Mouse (Mus musculus) kidney, embryonic 14.5 days (tissue): ENCODE results near the gene Enox1. TPM values are rescaled to one million over a fixed set of nuclear protein-coding genes. Genes with fewer than 3 reads are reported as not detected.

Experiments
- ATAC-seq: fragments of 200-750 bp; cut with Nextera tagmentation; 2 replicates; pipeline ENCODE4 v1.8.0; 2017; ENCODE audit warnings: moderate number of reproducible peaks, mild to moderate bottlenecking, moderate TSS enrichment, moderate library complexity; ENCODE audit not compliant: low FRiP score, low TSS enrichment
- H3K27ac ChIP-seq: fragments of 300-500 bp; sonication (generic); 2 replicates; pipeline ENCODE4 v1.5.1; 2014; ENCODE audit warnings: low read depth, mild to moderate bottlenecking, low read length, moderate library complexity, mixed read lengths
- H3K27me3 ChIP-seq: fragments of 300-500 bp; sonication (generic); 2 replicates; pipeline ENCODE4 v1.6.1; 2014; ENCODE audit warnings: mild to moderate bottlenecking, low read length; ENCODE audit not compliant: control insufficient read depth, insufficient read depth
- H3K36me3 ChIP-seq: fragments of 300-500 bp; sonication (generic); 2 replicates; pipeline ENCODE4 v1.6.1; 2014; ENCODE audit warnings: low read length, mixed read lengths; ENCODE audit not compliant: control insufficient read depth, insufficient read depth
- H3K4me1 ChIP-seq: fragments of 300-500 bp; sonication (generic); 2 replicates; pipeline ENCODE4 v1.6.1; 2014; ENCODE audit warnings: low read length, mixed read lengths; ENCODE audit not compliant: control insufficient read depth, insufficient read depth
- H3K4me2 ChIP-seq: fragments of 300-500 bp; sonication (generic); replicated peaks from 2 replicates; pipeline ENCODE4 v1.6.1; 2014; ENCODE audit warnings: low read depth, mild to moderate bottlenecking, low read length
- H3K4me3 ChIP-seq: fragments of 300-500 bp; sonication (generic); 2 replicates; pipeline ENCODE4 v1.5.1; 2014; ENCODE audit warnings: mild to moderate bottlenecking, low read length
- H3K9ac ChIP-seq: fragments of 300-500 bp; sonication (generic); 2 replicates; pipeline ENCODE4 v1.6.1; 2014; ENCODE audit warnings: low read depth, mild to moderate bottlenecking, low read length, moderate library complexity
- H3K9me3 ChIP-seq: fragments of 300-500 bp; sonication (generic); 2 replicates; pipeline ENCODE4 v1.6.1; 2016; ENCODE audit warnings: low read length; ENCODE audit not compliant: control insufficient read depth
- WGBS: fragments of 180-500 bp; shearing (Covaris S2); extraction: QIAGEN DNeasy Blood & Tissue Kit; methylation state at CpG from one replicate; pipeline ENCODE4 v1.1.7; 2014; 5-methylcytosine and 5-hydroxymethylcytosine counted together
- polyA plus RNA-seq: library from polyadenylated mRNA; unstranded; fragments of >200 nt; fragmentation: Nextera tagmentation; extraction: Ambion mirVana; gene quantifications from 2 replicates; pipeline ENCODE4 v1.2.1, GENCODE M21; 2014

Enox1 gene
- polyA plus RNA-seq, 1 experiment from 2014 or later = 7.0 TPM

DNA sequence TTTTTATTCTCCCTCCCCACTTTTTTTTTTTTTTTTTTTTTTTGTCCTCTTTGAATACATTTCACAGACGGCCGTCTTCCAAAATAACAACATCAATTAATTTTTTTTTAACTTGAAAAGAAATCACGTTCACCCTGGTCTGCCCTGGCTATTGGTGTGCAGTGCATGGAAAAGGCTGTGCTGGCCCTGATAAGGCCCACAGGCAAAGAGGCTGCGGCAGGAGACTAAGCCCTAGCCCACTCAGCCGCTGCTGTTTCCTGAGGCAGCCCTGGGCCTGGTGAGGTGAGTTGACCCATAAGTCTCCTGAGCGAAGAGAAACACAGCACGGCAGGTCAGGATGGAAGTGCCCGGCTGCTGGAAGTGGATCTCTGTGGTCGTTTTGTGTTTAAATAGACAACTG lies 349.8 kb downstream of the Enox1 start:
- 66% methylated on average over 9 of the region's 9 CpGs for WGBS
- Histone ChIP-seq H3K4me3 (no peak overlapping the region), H3K9me3 (no peaks in the 10 kb centered on the region), H3K27me3 (no peaks in the 10 kb centered on the region), H3K9ac (no peak overlapping the region), H3K4me1 (no peaks in the 10 kb centered on the region), H3K4me2 (no peak overlapping the region), H3K36me3 (no peaks in the 10 kb centered on the region), H3K27ac (no peak overlapping the region)
- no peak for ATAC-seq

DNA sequence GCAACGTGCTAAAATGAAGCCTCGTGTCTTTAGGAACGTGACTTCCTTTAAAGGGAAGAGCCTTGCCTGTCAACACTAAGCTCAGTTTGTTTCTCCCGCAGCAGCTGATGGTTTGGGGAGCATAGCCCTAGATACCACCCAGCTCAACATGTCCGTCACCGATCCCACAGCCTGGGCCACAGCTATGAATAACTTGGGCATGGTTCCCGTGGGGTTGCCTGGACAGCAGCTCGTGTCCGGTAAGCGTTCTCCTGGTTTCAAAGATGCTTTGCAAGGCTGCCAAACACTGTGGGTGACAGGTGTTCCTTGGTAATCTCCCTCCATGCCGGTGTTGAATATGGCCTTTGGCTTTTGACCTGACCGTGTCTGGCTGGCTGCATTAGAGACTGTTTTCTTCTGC lies 351.5 kb downstream of the Enox1 start:
- Histone ChIP-seq H3K9ac (no peak overlapping the region), H3K27me3 (no peaks in the 10 kb centered on the region), H3K27ac (no peak overlapping the region), H3K4me2 (no peak overlapping the region), H3K4me1 (no peaks in the 10 kb centered on the region), H3K4me3 (no peak overlapping the region), H3K9me3 (0 out of 2 replicates have a peak, but pooled peaks cover under 1% of the 10 kb centered on the region), H3K36me3 (no peaks in the 10 kb centered on the region)
- 78% methylated on average over 12 of the region's 12 CpGs for WGBS
- ATAC-seq = no peak

DNA sequence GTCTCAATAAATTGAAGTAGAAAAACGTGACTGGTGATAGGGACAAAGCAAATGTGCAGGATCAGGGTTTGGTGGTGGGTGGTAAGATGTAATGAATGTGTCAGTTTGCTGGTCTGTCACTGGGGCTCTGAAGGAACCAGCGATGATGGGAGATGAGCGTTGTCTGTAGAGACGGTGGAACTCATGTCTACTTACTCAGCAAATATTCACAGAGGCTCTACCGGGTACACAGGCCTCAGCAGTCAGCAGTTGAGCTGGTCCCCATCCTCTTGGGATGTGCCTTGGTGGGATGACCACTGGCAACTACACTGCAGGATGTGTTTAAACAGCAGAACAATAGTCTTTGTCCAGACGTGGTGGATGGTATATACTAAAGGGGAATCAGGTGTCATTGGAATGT lies 352.5 kb downstream of the Enox1 start:
- no peak overlapping the region for H3K9ac ChIP-seq
- ATAC-seq = no peak
- no peak overlapping the region for H3K4me3 ChIP-seq
- H3K36me3 ChIP-seq = no peaks in the 10 kb centered on the region
- 0 out of 2 replicates have a peak, but pooled peaks cover 2% of the 10 kb centered on the region for H3K9me3 ChIP-seq
- no peak overlapping the region for H3K27ac ChIP-seq
- no peak overlapping the region for H3K4me2 ChIP-seq
- H3K27me3 ChIP-seq = no peaks in the 10 kb centered on the region
- WGBS = 84% methylated on average over 6 of the region's 6 CpGs
- H3K4me1 ChIP-seq = no peaks in the 10 kb centered on the region

DNA sequence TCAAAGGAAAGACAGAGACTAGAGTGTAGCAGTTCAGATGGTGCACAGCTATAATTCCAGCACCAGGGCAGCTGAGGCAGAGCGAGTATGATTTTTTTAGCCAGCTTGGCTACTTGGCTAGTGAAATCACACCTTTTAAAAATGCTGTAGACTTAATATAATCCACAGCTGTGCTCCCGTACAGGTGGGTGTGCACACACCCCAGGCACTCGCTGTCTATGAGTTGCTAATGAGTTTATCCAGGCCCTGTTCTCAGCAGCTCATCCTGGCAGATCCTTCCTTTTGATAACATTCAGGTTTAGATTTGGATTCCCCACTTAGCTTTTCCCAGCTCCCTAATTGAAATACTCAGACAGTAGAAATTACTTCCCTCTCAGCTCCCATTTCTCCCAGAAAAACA lies 353.4 kb downstream of the Enox1 start:
- H3K4me3 ChIP-seq = no peak overlapping the region
- no peaks in the 10 kb centered on the region for H3K27me3 ChIP-seq
- no peaks in the 10 kb centered on the region for H3K4me1 ChIP-seq
- H3K36me3 ChIP-seq = no peaks in the 10 kb centered on the region
- WGBS = 82% methylated on average over 3 of the region's 3 CpGs
- 0 out of 2 replicates have a peak, but pooled peaks cover 2% of the 10 kb centered on the region for H3K9me3 ChIP-seq
- H3K27ac ChIP-seq = no peak overlapping the region
- ATAC-seq = no peak
- no peak overlapping the region for H3K4me2 ChIP-seq
- H3K9ac ChIP-seq = no peak overlapping the region

DNA sequence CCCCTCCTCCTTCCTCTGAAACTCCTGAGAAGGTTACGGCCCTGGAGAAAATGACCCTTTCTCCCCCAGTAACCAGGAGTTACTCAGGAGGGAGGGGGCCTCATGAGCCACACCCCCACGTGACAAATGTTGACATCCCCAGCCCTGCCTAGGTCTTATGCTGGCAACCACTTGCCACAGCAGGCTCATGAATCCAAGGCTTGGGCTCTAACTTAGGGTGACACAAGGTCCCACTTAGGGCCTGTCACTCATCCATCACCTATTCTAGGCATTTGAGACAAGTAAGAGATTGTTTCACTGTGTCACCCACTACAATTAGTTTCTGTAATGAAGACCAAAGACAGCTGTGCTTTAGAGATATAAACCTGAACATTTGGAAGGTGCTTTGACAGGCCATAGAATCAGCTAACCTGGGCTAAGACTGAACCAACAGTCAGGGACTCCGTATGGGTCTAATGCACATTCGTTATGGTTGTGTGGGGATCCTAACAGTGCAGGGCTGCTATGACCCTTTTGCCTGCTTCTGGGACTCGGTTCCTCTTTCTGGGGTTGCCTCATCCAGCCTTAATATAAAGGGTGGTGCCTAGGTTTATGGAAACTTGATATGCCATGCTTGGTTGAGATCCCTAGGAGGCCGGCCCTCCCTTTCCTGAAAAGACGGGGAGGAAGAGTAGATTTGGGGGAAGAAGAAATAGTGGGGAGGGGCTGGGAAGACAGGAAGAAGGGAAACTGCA lies 354.7 kb downstream of the Enox1 start:
- Histone ChIP-seq H3K27me3 (no peaks in the 10 kb centered on the region), H3K4me1 (no peaks in the 10 kb centered on the region), H3K36me3 (no peaks in the 10 kb centered on the region), H3K9ac (no peak overlapping the region), H3K4me3 (no peak overlapping the region), H3K4me2 (no peak overlapping the region), H3K9me3 (0 out of 2 replicates have a peak, but pooled peaks cover 2% of the 10 kb centered on the region), H3K27ac (no peak overlapping the region)
- WGBS = 71% methylated on average over 7 of the region's 7 CpGs
- ATAC-seq = no peak

- ATAC-seq = no peak
- no peaks in the 10 kb centered on the region for H3K4me1 ChIP-seq
- no peak overlapping the region for H3K9ac ChIP-seq
- H3K4me3 ChIP-seq = no peak overlapping the region
- 0 out of 2 replicates have a peak, but pooled peaks cover 2% of the 10 kb centered on the region for H3K9me3 ChIP-seq
- no peak overlapping the region for H3K4me2 ChIP-seq
- H3K36me3 ChIP-seq = no peaks in the 10 kb centered on the region
- no peaks in the 10 kb centered on the region for H3K27me3 ChIP-seq
- H3K27ac ChIP-seq = no peak overlapping the region
- 76% methylated on average over 4 of the region's 4 CpGs for WGBS
Observed at GRCm38 (mm10) chr14:77518017-77518416, 361.5 kb downstream of the Enox1 start.

DNA sequence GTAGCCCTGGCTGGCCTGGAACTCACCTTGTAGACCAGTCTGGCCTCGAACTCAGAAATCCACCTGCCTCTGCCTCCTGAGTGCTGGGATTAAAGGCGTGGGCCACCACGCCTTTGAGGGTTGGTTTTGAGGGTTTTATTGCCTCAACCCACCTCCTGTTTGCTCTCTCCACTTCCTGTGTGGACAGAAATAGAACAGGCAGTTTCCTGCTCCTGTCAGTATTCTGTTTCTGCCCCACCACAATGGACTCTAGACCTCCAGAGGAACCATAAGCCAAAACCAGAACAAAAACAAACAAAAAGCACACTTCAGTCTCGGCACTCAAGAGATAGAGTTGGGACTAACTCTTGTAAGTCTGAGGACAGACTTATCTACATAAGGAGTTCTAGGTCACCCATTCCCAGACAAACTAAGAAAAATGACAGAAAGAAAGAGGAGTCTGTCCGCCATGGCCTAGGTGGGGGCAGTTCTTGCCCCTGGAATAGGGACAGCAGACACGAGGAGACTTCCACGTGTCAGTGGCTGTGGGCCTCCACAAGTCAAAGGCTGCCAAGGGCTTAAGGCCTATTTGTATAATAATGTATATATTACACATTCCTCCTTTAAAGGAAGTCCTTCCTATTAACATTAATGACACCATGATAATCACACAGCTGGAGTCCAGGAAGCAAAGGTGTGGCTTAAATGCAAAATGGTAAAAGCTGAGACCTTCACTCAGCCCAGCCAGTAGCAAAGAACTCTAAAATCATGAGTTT lies 362.6 kb downstream of the Enox1 start:
- no peaks in the 10 kb centered on the region for H3K36me3 ChIP-seq
- H3K9me3 ChIP-seq = no peaks in the 10 kb centered on the region
- no peak for ATAC-seq
- H3K27me3 ChIP-seq = no peaks in the 10 kb centered on the region
- H3K4me3 ChIP-seq = no peak overlapping the region
- H3K4me2 ChIP-seq = no peak overlapping the region
- WGBS = 72% methylated on average over 7 of the region's 7 CpGs
- H3K27ac ChIP-seq = no peak overlapping the region
- H3K9ac ChIP-seq = no peak overlapping the region
- no peaks in the 10 kb centered on the region for H3K4me1 ChIP-seq

DNA sequence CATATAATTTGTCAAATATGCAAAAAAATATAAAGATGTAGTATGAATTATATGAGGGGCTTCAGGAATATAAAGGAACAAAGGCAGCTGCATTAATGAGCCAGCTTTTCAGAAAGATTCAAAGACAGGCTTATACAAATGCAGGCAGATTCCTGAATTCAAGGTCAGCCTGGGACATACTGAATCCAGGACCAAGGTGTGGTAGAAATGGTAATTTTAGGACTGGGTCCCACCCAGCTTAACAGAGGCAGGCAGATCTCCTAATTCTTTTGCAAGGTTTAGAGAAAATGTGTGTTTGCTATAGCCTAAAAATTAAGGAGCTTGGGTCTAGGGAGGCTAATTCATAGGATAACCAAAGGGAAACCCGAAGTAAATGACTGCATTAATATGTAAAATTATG lies 363.1 kb downstream of the Enox1 start:
- Histone ChIP-seq H3K27me3 (no peaks in the 10 kb centered on the region), H3K9me3 (no peaks in the 10 kb centered on the region), H3K4me3 (no peak overlapping the region), H3K4me2 (no peak overlapping the region), H3K9ac (no peak overlapping the region), H3K27ac (no peak overlapping the region), H3K4me1 (no peaks in the 10 kb centered on the region), H3K36me3 (no peaks in the 10 kb centered on the region)
- 80% methylated on average over 1 of the region's 1 CpGs for WGBS
- ATAC-seq = no peak

DNA sequence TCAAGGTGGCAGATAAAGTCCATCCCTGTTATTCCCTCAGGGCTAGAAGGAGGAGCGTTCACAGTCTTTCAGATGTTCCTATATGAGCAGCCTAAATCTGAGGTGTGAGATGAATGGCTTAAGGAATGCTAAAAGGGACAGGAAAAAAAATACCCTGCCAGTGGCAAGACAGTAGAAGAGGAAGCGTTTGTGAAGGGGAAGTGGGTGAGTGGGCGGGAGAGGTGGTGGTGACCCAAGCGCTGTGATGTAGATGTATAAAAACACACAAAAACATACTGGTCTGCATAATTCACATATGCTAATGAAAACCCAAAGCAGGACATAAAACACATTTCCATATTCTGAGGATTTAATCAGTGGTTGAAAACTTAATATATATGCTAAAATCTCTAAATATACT lies 367.7 kb downstream of the Enox1 start:
- no peaks in the 10 kb centered on the region for H3K27me3 ChIP-seq

More for the DNA sequence above, 367.7 kb downstream of the Enox1 start:
- no peaks in the 10 kb centered on the region for H3K4me1 ChIP-seq
- H3K27ac ChIP-seq = no peak overlapping the region
- H3K9me3 ChIP-seq = no peaks in the 10 kb centered on the region
- H3K4me3 ChIP-seq = no peak overlapping the region
- H3K36me3 ChIP-seq = no peaks in the 10 kb centered on the region
- no peak for ATAC-seq
- H3K9ac ChIP-seq = no peak overlapping the region
- no peak overlapping the region for H3K4me2 ChIP-seq
- 73% methylated on average over 4 of the region's 4 CpGs for WGBS
